Mouse (Mus musculus): ENCODE data around the gene Il21. TPM values are rescaled to one million over a fixed set of nuclear protein-coding genes. Genes with fewer than 3 reads are reported as not detected.

Gene Il21
- polyA plus RNA-seq (2015; fragmentation: Nextera tagmentation; extraction: Ambion mirVana): not detected in 2 replicates

DNA sequence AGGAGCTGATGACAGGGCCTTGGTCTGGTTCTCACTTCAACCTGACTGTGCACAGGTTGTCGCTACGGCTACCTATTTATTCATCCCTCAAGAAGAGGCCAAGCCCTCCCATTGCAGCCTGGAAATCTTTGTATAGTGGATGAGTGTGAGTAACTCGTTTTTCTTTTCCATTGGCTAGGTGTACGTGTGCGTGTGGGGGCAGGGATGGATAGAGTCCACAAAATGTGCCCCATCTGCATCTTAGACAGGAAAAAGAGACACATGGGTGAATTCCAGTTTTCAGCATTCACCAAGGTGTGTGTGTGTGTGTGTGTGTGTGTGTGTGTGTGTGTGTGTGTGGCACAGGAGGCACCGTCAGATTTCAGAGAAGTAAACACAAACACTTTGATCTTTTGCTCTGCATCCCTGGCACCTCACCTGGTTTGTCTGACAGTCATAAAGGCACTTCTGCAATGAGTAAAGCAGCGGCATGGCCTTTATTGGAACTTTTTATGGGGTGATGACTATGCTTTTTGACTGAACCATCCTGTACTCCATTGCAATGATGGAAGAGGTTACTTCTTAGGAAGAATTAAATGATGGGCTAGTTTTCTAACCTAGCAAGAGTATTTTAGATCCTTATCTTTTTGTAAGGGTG, at the start of gene Il21:
Gene Il21, minus strand, starts transcription at position 51 of the 637 bp plus-strand sequence.

Small RNA genes lying within 50 kb of the gene (microRNA-seq; reads per million reads assigned to microRNA genes)
- not detected for gene Gm24169

Other genes starting within 250 kb of the Il21 start
- 0.06 TPM in 1 of 2 replicates, not detected in the other for gene Adad1, start 169.1 kb downstream of the Il21 start, polyA plus RNA-seq (2015; fragmentation: Nextera tagmentation; extraction: Ambion mirVana)
- 0.42 and 0.63 TPM in 2 replicates for gene Il2, start 106.7 kb downstream of the Il21 start, polyA plus RNA-seq (2015; fragmentation: Nextera tagmentation; extraction: Ambion mirVana)
- 4.6 and 5.0 TPM in 2 replicates for gene Bbs12, start 79.9 kb upstream of the Il21 start, polyA plus RNA-seq (2015; fragmentation: Nextera tagmentation; extraction: Ambion mirVana)
- gene Cetn4, start 80.1 kb upstream of the Il21 start, polyA plus RNA-seq (2015; fragmentation: Nextera tagmentation; extraction: Ambion mirVana): 3.6 and 3.7 TPM in 2 replicates
- gene Fgf2, start 115.7 kb upstream of the Il21 start, polyA plus RNA-seq (2015; fragmentation: Nextera tagmentation; extraction: Ambion mirVana): 1.1 TPM in 2 replicates
- 18.5 and 22.6 TPM in 2 replicates for gene Spata5, start 187.3 kb upstream of the Il21 start, polyA plus RNA-seq (2015; fragmentation: Nextera tagmentation; extraction: Ambion mirVana)
- 8.2 and 9.9 TPM in 2 replicates for gene Nudt6, start 187.6 kb upstream of the Il21 start, polyA plus RNA-seq (2015; fragmentation: Nextera tagmentation; extraction: Ambion mirVana)